Mouse (Mus musculus) Muller cell, postnatal 12 days (primary cell): Measurements from ENCODE around the gene Rpl11.
"Not testable (repeated sequence)": the region's sequence is repeated elsewhere in the genome, so short reads cannot be mapped to it uniquely, and the experiment has no call there.

Experiments used
- DNase-seq: peaks from one replicate; pipeline ENCODE4 v3.0.0-alpha.2; 2015; ENCODE audit errors: inconsistent ontology term

The Rpl11 gene

DNA sequence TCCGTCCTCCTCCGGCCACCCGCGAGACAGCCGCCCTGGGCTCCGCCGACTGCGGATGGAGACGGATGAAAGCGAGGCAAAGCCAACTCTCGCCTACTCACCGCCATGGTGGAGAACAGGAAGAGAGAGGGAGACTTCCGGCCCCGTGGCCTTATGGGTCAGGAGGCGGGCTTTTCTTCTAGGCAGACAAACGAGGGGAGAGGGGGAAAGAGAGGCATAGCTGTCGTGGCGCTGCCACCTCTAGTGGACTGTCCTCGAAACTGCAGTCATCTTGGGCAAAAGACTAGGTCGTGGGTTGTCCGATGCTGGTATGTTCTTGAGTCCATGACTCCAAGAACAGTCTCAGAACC lies at the start of gene Rpl11:
Gene Rpl11, minus strand, starts transcription at position 182 of the 350 bp plus-strand sequence.
- peak; percentile 96 for DNase-seq

GRCm38 (mm10) chr4:136101753-136102152 lies 48.5 kb upstream of the Rpl11 start:
- not testable (repeated sequence) for DNase-seq

DNA sequence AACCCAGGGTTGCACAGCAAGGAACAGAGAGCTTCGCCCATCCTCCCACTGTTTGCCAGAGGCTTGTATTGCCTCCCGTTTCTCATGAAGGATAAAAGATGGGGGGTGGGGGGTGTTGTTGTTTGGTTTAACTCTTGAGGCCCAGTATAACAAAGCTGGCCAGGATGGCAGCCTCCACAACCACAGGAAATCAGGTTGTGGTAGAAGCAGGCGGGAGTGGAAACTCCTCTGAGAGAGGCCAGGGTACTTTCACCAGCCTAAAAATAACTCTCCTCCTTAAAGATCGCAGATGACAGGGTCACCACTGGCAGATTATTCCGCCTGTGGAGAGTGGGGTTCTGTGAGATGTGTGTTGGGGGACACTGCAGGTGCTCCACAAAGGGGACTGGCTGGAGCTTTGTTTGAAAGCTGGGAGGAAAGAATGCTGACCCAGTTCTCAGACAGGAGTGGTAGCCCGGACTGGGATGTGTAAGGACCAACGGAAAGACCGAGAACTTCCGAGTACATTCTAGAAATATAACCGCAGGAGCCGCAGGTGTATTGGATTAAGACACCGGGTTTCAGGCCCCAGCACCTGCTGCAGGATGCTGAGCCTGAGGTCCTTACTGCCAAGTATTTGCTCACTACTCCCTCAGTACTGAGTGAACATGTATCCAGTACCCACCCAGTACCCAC lies 47.3 kb upstream of the Rpl11 start:
- DNase-seq: no peak

GRCm38 (mm10) chr4:136098446-136098845 lies 45.2 kb upstream of the Rpl11 start:
- DNase-seq: no peak

GRCm38 (mm10) chr4:136096446-136097113 lies 43.4 kb upstream of the Rpl11 start:
- DNase-seq: no peak

GRCm38 (mm10) chr4:136095490-136096105 lies 42.4 kb upstream of the Rpl11 start:
- no peak for DNase-seq

DNA sequence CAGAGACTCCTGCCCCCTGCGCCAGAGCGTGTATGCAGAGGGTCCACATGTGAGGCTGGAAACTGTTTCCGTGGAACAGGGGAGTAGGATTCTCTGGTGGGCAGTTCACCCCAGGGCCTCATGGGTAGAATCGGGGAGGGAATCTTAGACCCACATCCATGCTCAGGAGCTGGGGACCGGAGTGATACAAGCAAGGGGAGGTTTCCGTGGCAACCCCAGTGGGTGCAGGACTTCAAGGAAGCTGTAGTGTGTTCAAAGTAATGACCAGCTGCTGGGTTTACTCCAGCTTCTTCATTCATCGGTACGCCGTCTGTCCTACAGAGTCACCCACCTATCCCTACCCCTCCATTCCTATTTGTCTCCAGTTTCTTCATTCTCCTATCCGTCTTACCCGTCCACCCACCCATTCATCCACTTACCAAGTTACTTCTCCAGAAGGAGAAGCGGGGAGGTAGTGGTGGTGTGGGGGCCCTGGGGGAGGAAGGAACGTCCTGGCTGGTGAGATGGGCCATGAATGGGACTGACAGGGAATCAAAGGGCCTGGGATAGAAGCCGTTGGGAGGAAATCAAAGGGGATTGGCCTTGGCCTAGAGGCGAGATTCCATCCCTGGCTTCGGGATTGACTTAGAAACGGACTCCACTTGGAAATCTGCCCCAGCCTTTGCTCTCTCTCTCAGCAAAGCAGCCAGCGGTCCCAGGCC lies 41.4 kb upstream of the Rpl11 start:
- DNase-seq: no peak

DNA sequence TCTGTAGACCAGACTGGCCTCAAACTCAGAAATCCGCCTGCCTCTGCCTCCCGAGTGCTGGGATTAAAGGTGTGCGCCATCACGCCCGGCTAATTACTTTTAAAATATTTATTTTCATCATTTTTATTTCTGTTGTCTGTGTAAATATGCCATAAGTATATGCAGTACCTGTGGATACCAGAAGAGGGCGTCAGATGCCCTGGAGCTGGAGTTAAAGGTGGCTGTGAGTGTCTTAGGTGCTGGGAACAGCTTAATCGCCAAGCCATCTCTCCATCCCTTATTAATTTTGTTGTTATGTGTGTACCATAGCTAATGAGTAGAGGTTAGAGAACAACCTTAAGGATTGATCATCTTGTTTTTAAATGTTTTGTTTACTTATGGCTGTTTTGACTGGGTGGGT lies 39.3 kb upstream of the Rpl11 start:
- no peak for DNase-seq

DNA sequence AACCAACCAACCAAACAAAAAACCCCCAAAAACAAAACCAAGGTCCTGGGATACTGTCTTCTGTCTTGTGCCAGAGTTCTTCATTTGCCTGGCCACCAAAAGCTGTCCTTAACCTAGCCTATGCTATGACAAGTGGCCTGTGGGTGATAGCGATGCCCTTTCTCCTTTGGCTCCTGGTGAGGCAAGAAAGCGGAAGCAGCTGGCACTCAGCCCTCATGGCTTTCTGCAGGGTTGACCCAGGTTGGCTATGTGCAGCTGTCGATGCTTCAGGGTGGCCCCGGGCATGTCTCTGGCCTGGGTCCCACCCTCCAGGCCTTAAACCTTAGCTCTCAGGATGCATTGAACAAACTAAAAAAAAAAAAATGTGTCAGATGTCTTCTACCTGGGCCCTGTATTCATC lies 38.1 kb upstream of the Rpl11 start:
- DNase-seq: no peak

DNA sequence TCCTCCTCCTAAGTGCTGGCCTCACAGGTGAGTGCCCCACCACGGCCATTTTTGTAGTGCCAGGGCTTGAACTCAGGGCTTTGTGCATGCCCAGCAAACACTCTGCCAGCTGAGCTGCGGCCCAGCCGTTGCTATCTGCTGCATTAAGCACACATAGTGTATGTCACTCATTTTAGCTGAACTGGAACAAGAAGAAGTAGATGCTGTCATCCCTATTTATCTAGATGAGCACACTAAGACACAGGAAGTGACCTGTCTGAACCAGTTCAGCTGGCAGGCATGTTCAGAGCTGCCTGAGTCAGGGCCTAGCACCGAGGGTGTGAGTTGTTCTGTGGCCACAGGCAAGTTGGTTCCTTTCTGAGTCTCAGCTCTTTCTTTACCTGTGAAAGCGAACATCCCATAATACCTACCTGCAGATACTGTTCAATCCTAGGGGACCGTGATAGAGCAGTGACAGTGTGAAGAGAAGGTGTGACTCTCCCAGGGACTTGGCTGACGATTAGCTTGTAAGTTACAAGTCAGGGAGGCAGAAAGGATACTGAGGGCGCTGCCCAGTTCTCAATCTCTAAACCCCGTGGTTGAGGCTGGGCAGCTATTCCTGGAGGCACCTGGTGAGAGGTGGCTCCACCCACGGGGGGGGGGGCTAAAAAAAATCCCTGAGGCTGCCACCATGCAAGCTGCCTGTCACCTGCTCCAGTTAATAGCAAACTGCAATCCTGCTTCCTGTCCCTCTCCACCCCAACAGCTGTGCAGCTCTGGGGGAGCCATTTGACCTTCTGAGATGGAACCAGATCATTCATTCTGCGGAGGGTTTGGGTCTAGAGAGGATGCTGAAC lies 36.7 kb upstream of the Rpl11 start:
- peak; percentile 63 for DNase-seq

DNA sequence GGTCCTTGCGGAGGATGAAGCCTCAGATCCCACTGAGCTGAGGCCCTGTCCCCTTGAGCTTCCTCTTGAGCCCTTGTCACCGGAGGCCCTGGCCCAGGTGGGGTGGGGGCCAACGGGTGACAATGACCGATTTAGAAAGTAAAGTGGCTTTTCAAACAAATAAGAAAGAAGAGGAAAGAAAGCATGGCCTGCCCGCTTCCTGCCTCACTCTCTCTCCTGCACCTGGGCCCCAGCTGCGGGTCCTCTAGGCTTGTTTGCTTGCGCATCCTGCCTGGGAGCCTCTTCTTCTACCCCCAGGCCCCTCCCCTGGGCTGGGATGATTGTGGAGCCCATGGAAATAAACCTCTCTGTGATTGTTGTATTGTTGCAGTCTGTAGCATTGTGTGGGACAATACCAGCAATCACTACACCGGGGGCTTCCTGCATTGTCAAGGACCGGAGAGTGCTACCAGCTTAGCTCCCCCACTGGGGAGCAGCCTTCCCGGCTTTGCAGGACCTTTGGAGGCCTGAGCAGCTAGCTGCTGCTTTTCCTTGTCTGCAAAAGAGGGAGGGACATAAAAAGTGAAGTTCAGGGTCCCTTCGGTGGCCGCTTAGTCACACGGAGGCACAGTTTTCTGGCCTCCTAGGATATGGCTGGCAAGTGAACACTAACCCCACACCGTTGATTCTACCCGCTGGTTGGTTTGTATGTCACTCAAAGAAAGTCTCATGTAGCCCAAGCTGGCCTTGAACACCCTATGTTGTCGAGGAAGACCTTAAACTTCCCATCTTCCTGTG lies 35.9 kb upstream of the Rpl11 start:
- DNase-seq: no peak

DNA sequence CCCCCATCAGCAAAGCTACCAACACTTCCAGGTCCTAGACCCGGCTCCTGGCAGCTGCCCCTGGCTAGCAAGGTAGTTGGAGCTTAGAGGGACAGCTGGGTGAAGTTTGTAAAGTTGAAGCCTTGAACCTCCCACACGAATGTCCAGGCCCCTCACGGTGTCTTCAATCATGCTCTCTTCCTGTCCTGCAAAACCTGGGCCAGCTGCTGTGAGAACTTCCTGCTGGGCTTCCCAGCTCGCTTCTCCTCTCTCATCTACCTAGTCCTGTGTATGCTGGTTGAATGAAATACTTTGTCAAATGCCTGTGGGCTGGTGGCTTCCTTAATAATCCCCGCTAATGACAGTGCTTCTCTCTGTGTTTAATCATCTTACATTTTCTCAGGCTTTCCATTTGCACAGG lies 35.1 kb upstream of the Rpl11 start:
- no peak for DNase-seq

- no peak for DNase-seq
Observed at GRCm38 (mm10) chr4:136087261-136087660, 34.0 kb upstream of the Rpl11 start.

GRCm38 (mm10) chr4:136084840-136085239 lies 31.6 kb upstream of the Rpl11 start:
- DNase-seq: no peak

GRCm38 (mm10) chr4:136083269-136084105 lies 30.3 kb upstream of the Rpl11 start:
- no peak for DNase-seq

DNA sequence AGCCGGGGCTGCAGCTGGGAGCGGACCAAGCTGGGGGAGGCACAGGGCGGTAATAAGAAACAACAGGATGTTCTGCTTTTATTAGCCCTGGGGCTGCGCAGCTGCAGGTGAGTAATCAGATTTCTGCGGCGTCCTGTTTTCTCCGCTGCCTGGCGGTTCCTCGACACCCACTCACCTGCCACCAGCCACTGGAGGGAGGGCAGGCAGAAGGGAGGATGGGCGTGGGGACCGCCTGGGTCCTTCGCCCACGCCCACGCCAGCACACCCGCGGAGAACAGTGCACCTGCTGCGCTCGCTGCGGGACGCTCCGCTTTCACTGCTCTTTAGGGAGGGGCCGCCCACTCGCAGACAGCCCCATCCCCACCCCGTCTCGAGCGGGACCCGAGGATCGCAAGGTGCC lies 28.5 kb upstream of the Rpl11 start:
- no peak for DNase-seq

- DNase-seq: no peak
Observed at GRCm38 (mm10) chr4:136078649-136079048, 25.4 kb upstream of the Rpl11 start.

DNA sequence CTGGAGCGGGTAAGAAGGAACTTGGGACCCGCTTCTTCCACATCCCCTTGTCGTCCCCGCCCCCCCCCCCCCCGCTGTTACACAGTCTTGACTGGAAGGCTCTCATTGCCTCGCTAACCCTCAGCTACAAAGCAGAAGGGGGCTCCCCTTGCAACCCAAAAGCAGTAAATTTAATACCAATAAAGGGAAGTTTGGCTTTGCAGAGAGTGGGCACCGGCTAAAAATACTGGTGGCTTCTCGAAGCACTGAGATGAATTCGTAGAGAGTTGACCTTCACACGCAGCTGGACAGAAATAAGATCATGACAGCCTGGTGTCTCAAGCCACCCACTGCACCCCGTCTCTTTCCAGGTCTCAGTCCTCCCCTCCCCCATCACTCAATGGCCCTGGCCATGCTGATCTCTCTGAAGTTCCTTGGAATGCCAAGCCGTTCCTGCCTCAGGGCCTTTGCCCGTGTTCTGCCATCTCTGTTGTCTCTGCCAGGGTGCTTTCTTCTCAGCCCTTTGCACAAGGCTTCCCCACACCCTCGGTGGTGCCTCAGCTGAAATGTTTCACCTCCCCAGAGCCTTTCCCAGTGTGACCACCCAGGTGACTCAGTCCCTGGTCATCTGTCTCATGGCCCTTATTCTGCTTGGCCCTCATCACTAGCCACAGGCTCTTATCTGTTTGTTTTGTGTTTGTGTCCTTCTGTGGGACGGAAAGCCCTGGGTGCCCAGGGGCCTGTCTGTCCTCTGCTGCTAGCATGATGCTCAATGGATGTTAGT lies 23.7 kb upstream of the Rpl11 start:
- DNase-seq: no peak

GRCm38 (mm10) chr4:136071178-136071714 lies 18.0 kb upstream of the Rpl11 start:
- DNase-seq: peak; percentile 46
